Mouse (Mus musculus) ovary, adult 2 months (tissue): ENCODE measurements around the gene Creb3. TPM values are rescaled to one million over a fixed set of nuclear protein-coding genes. Genes with fewer than 3 reads are reported as not detected.

Experiments
- polyA plus RNA-seq: library from polyadenylated mRNA; depleted of rRNA; stranded (reverse); fragments of >200 nt; gene quantifications from 2 replicates; pipeline ENCODE4 v1.2.3, GENCODE M21; 2012; rRNA removed

Gene Creb3
- 125 and 150 TPM in 2 replicates for polyA plus RNA-seq

DNA sequence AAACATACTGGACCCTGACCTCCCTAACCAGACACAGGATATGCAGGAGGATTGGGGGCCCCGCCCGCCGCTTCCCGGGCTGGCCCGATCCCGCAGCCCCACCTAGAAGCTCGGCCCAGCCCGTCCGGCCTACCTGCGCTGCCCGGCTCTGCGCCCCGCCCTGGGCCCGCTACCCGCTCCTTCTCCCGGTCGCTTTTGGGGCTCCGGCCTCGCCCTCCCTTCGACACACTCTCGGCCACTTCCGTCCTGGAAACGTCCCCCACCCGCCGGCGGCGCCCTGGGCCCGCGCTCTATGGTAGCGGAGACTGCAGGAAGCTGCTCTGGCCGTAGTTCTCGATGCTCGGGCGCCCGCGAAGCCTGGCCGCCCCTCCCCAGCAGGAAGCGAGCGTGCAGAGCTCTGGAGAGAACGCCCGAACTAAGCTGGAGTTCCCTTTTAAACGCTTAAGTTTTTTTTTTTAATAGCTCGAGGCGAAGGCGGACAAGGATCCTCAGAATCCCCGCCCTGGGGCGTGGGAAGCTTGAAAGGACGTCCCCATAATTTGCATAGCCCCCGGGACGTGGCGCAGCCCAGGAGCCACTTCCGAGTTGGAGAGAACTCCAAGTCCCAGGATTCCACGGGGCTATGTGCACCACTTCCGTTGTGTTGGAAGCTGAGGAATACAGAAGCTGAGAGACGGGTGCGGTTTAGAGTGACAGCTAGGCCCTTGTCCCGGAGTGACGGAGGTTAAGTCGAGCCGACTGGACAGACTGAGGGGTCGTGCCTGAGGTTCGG is at the start of gene Creb3, which contains the start of gene Tln1:
Gene Creb3 (plus strand): TSS at position 336 of the 772 bp plus-strand sequence.
Gene Tln1 (minus strand): TSS at position 695 of the 772 bp plus-strand sequence.

GRCm38 (mm10) chr4:43578376-43579204 is 16.5 kb downstream of the Creb3 start, which contains the start of the genes Rgp1 and Gba2:
TSS of gene Rgp1 (plus strand) at chr4:43578715.
TSS of gene Gba2 (minus strand) at chr4:43578873.

DNA sequence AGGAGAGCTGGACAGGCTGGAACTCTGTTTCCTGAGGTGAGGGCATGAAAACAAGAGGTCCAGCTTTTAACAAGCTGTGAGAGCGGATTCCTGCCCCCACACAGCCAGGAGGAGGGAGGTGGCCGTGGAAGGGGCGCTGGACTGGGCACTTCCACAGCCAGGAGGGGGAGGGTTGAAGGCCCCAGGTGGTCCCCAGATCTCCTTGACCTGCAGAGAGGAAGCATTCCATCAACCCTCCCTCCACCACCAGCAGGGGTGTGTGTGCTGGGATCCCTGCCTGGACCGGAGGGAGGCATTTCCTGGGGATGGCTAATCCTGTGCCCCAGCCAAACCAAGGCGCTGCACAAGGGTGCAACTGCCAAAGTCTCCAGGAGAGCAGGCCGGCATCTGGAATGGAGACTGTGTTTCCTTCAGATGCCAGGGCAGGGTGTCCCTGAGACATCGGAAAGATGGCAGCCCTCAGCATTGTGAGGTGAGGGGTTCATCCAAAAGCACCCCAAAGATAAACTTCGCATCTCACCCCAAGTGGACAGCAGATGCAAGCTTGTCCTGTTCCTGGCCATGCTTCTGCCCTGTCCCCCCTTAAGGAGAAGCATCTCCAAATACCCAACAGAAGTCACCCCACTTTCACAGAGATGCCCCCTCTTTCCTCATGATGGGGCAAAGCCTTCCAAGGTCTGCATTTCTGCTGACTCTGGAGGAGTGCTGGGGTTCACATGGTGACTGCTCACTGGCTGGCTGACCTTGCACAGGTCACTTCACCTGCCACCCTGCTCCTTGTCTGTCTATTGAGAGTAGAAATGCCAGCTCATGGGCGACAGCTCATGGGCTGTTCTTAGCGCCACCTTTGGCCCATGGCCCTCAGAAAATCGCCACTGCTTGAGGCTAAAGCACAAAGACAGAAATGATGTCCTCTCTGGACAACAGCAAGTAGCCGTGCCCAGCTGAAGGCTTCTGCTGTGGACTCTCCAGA is 22.6 kb downstream of the Creb3 start, which contains the start of gene Msmp:
Gene Msmp (minus strand): TSS at position 51 of the 973 bp plus-strand sequence.

Other genes with a start within 250 kb of the Creb3 start
- gene Rusc2, start 180.4 kb upstream of the Creb3 start, polyA plus RNA-seq = 22.6 and 22.9 TPM in 2 replicates
- 17.4 and 21.9 TPM in 2 replicates for gene Fam166b, start 133.2 kb upstream of the Creb3 start, polyA plus RNA-seq
- gene Tesk1, start 120.4 kb upstream of the Creb3 start, polyA plus RNA-seq = 102 and 112 TPM in 2 replicates
- gene Cd72, start 107.7 kb upstream of the Creb3 start, polyA plus RNA-seq = 3.9 and 6.4 TPM in 2 replicates
- not detected in 2 replicates for gene Sit1, start 78.6 kb upstream of the Creb3 start, polyA plus RNA-seq
- gene Ccdc107, start 69.4 kb upstream of the Creb3 start, polyA plus RNA-seq = 256 and 473 TPM in 2 replicates
- gene Arhgef39, start 62.6 kb upstream of the Creb3 start, polyA plus RNA-seq = 31.5 and 48.4 TPM in 2 replicates
- 6.6 and 7.2 TPM in 2 replicates for gene Car9, start 55.4 kb upstream of the Creb3 start, polyA plus RNA-seq
- gene Tpm2, start 38.6 kb upstream of the Creb3 start, polyA plus RNA-seq = 105 and 120 TPM in 2 replicates
- gene Tln1, start 359 bp downstream of the Creb3 start, polyA plus RNA-seq = 193 and 213 TPM in 2 replicates
- gene Rgp1, start 16.4 kb downstream of the Creb3 start, polyA plus RNA-seq = 70.8 and 74.5 TPM in 2 replicates
- gene Gba2, start 16.5 kb downstream of the Creb3 start, polyA plus RNA-seq = 26.8 and 33.6 TPM in 2 replicates
- gene Msmp, start 22.2 kb downstream of the Creb3 start, polyA plus RNA-seq = 0.63 and 1.5 TPM in 2 replicates
- gene Npr2, start 69.6 kb downstream of the Creb3 start, polyA plus RNA-seq = 113 and 117 TPM in 2 replicates
- 20.8 and 24.0 TPM in 2 replicates for gene Spag8, start 91.3 kb downstream of the Creb3 start, polyA plus RNA-seq
- 65.2 and 84.4 TPM in 2 replicates for gene Hint2, start 94.1 kb downstream of the Creb3 start, polyA plus RNA-seq
- 24.0 and 31.0 TPM in 2 replicates for gene Tmem8b, start 106.6 kb downstream of the Creb3 start, polyA plus RNA-seq
- gene Fam221b, start 106.8 kb downstream of the Creb3 start, polyA plus RNA-seq = 0.05 TPM in 1 of 2 replicates, not detected in the other
- gene Olfr70, start 138.5 kb downstream of the Creb3 start, polyA plus RNA-seq = not detected in 2 replicates
- gene Olfr71, start 147.9 kb downstream of the Creb3 start, polyA plus RNA-seq = not detected in 2 replicates
- gene Hrct1, start 164.9 kb downstream of the Creb3 start, polyA plus RNA-seq = 4.2 and 5.3 TPM in 2 replicates
- gene Spaar, start 167.7 kb downstream of the Creb3 start, polyA plus RNA-seq = 1.0 and 1.1 TPM in 2 replicates
- not detected in 2 replicates for gene Olfr159, start 208.7 kb downstream of the Creb3 start, polyA plus RNA-seq